Mouse (Mus musculus) cortical plate, adult 2 months (tissue): ENCODE measurements around the gene Traf5.

ENCODE experiments used
- CTCF ChIP-seq: fragments of 200-500 bp; IDR thresholded peaks from 2 replicates; pipeline ENCODE4 v1.5.1; 2011; ENCODE audit warnings: mild to moderate bottlenecking, control low read depth, low read length; ENCODE audit not compliant: insufficient read depth; ENCODE audit errors: extremely low read depth
- POLR2A ChIP-seq: fragments of 200-500 bp; IDR thresholded peaks from 2 replicates; pipeline ENCODE4 v1.6.1; 2011; ENCODE audit warnings: mild to moderate bottlenecking, low read length, control low read depth; ENCODE audit not compliant: insufficient read depth; ENCODE audit errors: extremely low read depth

- TF ChIP-seq CTCF (no peak), POLR2A (no peak)
These were observed 17.5 kb downstream of the Traf5 start for GRCm38 (mm10) chr1:192074824-192075223.
